Mouse (Mus musculus) mammary gland, adult 2 months (tissue): Measurements from ENCODE around the gene Sv2c. TPM values are rescaled to one million over a fixed set of nuclear protein-coding genes. Genes with fewer than 3 reads are reported as not detected.

Source experiments
- polyA plus RNA-seq: library from polyadenylated mRNA; depleted of rRNA; stranded (reverse); fragments of >200 nt; gene quantifications from 2 replicates; pipeline ENCODE4 v1.2.3, GENCODE M21; 2012; ENCODE audit warnings: low replicate concordance; rRNA removed

Gene Sv2c
- 0.31 and 0.46 TPM in 2 replicates for polyA plus RNA-seq

GRCm38 (mm10) chr13:96132401-96132816, at the start of gene Sv2c:
TSS of gene Sv2c (minus strand) at chr13:96132577.

GRCm38 (mm10) chr13:96081754-96082153, 50.6 kb downstream of the Sv2c start, which contains the start of gene Gm17190:
TSS of gene Gm17190 (plus strand) at chr13:96082054.

GRCm38 (mm10) chr13:96081276-96081675, 51.1 kb downstream of the Sv2c start, which contains the start of gene Gm20075:
TSS of gene Gm20075 (minus strand) at chr13:96081376.

Other genes with a start within 250 kb of the Sv2c start
- gene Iqgap2, start 240.7 kb downstream of the Sv2c start, polyA plus RNA-seq = 2.3 TPM in 2 replicates
- gene Gm20075, start 51.2 kb downstream of the Sv2c start, polyA plus RNA-seq = 1.4 TPM in 1 of 2 replicates, not detected in the other
- not detected in 2 replicates for gene Gm17190, start 50.5 kb downstream of the Sv2c start, polyA plus RNA-seq